In genomic region chr6:72636940-72637339, GRCm38 (mm10) we compare ENCODE assay signal across 11 mouse cellular contexts. TPM values are rescaled to one million over a fixed set of nuclear protein-coding genes. Genes with fewer than 3 reads are reported as not detected.
DNase-seq lines count a peak whose midpoint lies in the region; ATAC-seq lines count a peak whose summit lies in the region.
"Had no signal": no experiment of that assay in that cellular context is flagged by ENCODE, and none has a peak within 500 bp of the region (broad histone marks: within the 10 kb centered on the region; RNA-seq: fewer than 3 reads in every experiment).

No protein-coding gene starts in this region.

- H3K4me1 ChIP-seq in forebrain, embryonic 16.5 days (replicated peaks; ENCODE audit: control insufficient read depth, insufficient read depth, low read length) = no peaks in the 10 kb centered on the region; the same call in 1 of the 2 replicates
- H3K4me1 ChIP-seq in forebrain, embryonic 15.5 days = 0 out of 2 replicates have a peak, but pooled peaks cover 3% of the 10 kb centered on the region
- H3K4me1 ChIP-seq in kidney, embryonic 16.5 days (ENCODE audit: insufficient read depth, low read length) = peaks cover 8% of the 10 kb centered on the region

- no peaks in the 10 kb centered on the region for H3K9me3 ChIP-seq in forebrain, embryonic 16.5 days (ENCODE audit: control insufficient read depth, low read length)
- H3K9me3 ChIP-seq in forebrain, embryonic 15.5 days = no peaks in the 10 kb centered on the region
- no peaks in the 10 kb centered on the region for H3K9me3 ChIP-seq in kidney, embryonic 16.5 days (ENCODE audit: low read length)
- H3K9me3 ChIP-seq: megakaryocyte, embryonic 14.5 days had no signal

- H3K36me3 ChIP-seq in forebrain, embryonic 16.5 days (ENCODE audit: control insufficient read depth, insufficient read depth) = no peaks in the 10 kb centered on the region
- H3K36me3 ChIP-seq in forebrain, embryonic 15.5 days = no peaks in the 10 kb centered on the region
- H3K36me3 ChIP-seq in kidney, embryonic 16.5 days (ENCODE audit: insufficient read depth, low read length) = peaks cover 4% of the 10 kb centered on the region

- DNase-seq in kidney, postnatal 4 days = no peak
- DNase-seq in thymus, postnatal 0 days (ENCODE audit: low spot score) = peak; percentile 26
- no peak for DNase-seq in thymus, adult 18-20 months
- peak; percentile 54 for DNase-seq in thymus, postnatal 4 days
- no peak for DNase-seq in urinary bladder, adult 2 months (ENCODE audit: low spot score)
- DNase-seq: adrenal gland, postnatal 25 days; heart, postnatal 10 days had no signal

- 92% methylated on average over 3 of the region's 3 CpGs for WGBS in forebrain, embryonic 16.5 days
- 92% methylated on average over 3 of the region's 3 CpGs for WGBS in forebrain, embryonic 15.5 days
- WGBS in kidney, embryonic 16.5 days = 79% methylated on average over 3 of the region's 3 CpGs

- 0 out of 2 replicates have a peak, but pooled peaks have one; percentile 33 for ATAC-seq in forebrain, embryonic 16.5 days
- no peak for ATAC-seq in forebrain, embryonic 15.5 days (replicated peaks)
- ATAC-seq in kidney, embryonic 16.5 days (ENCODE audit: low FRiP score, low TSS enrichment) = no peak

- H3K4me3 ChIP-seq in forebrain, embryonic 16.5 days (replicated peaks; ENCODE audit: low read length) = no peak overlapping the region
- no peak overlapping the region for H3K4me3 ChIP-seq in forebrain, embryonic 15.5 days
- no peak overlapping the region for H3K4me3 ChIP-seq in kidney, embryonic 16.5 days (ENCODE audit: low read length)

- H3K9ac ChIP-seq in forebrain, embryonic 16.5 days (replicated peaks; ENCODE audit: low read depth, low read length) = no peak overlapping the region
- H3K9ac ChIP-seq in forebrain, embryonic 15.5 days (replicated peaks) = no peak overlapping the region
- 0 out of 2 replicates have a peak overlapping the region, but pooled peaks have one; percentile 5 for H3K9ac ChIP-seq in kidney, embryonic 16.5 days (replicated peaks; ENCODE audit: low read length)

- no peak overlapping the region for H3K4me2 ChIP-seq in forebrain, embryonic 16.5 days (ENCODE audit: low read length)
- no peak overlapping the region for H3K4me2 ChIP-seq in forebrain, embryonic 15.5 days (replicated peaks)
- no peak overlapping the region for H3K4me2 ChIP-seq in kidney, embryonic 16.5 days (replicated peaks; ENCODE audit: low read depth, low read length)

- H3K27ac ChIP-seq in forebrain, embryonic 16.5 days (ENCODE audit: low read length) = no peak overlapping the region
- H3K27ac ChIP-seq in forebrain, embryonic 15.5 days (replicated peaks) = no peak overlapping the region
- peak overlapping the region; percentile 40; the same call in 1 of the 2 replicates for H3K27ac ChIP-seq in kidney, embryonic 16.5 days (ENCODE audit: low read length)

- no peaks in the 10 kb centered on the region for H3K27me3 ChIP-seq in forebrain, embryonic 16.5 days (replicated peaks; ENCODE audit: control insufficient read depth, insufficient read depth, low read length)
- H3K27me3 ChIP-seq in forebrain, embryonic 15.5 days = no peaks in the 10 kb centered on the region
- no peaks in the 10 kb centered on the region for H3K27me3 ChIP-seq in kidney, embryonic 16.5 days (ENCODE audit: insufficient read depth, low read length)

RNA-seq across cellular contexts. Expression of gene Tgoln1, which starts 20.1 kb away (rescaled TPM):
- 34.6 and 38.0 TPM in 2 replicates for polyA plus RNA-seq in forebrain, embryonic 16.5 days (2015; fragmentation: Nextera tagmentation; extraction: Ambion mirVana)
- polyA plus RNA-seq in forebrain, embryonic 15.5 days (2015; fragmentation: Nextera tagmentation; extraction: Ambion mirVana) = 31.5 and 33.5 TPM in 2 replicates
- polyA plus RNA-seq in kidney, embryonic 16.5 days (2015; fragmentation: Nextera tagmentation; extraction: Ambion mirVana) = 43.3 and 46.3 TPM in 2 replicates
- 43.9 and 44.1 TPM in 2 replicates for polyA plus RNA-seq in thymus, postnatal 0 days (2015; fragmentation: Nextera tagmentation; extraction: Ambion mirVana)
- polyA plus RNA-seq in urinary bladder, adult 2 months (2012; rRNA removed) = 68.9 and 70.1 TPM in 2 replicates

RNA-seq across cellular contexts. Expression of gene Retsat, which starts 38.7 kb away (rescaled TPM):
- polyA plus RNA-seq in forebrain, embryonic 16.5 days (2015; fragmentation: Nextera tagmentation; extraction: Ambion mirVana) = 4.1 and 5.0 TPM in 2 replicates
- polyA plus RNA-seq in forebrain, embryonic 15.5 days (2015; fragmentation: Nextera tagmentation; extraction: Ambion mirVana) = 4.1 and 5.3 TPM in 2 replicates
- polyA plus RNA-seq in kidney, embryonic 16.5 days (2015; fragmentation: Nextera tagmentation; extraction: Ambion mirVana) = 33.8 and 36.0 TPM in 2 replicates
- polyA plus RNA-seq in thymus, postnatal 0 days (2015; fragmentation: Nextera tagmentation; extraction: Ambion mirVana) = 8.4 and 10.5 TPM in 2 replicates
- 19.6 and 22.7 TPM in 2 replicates for polyA plus RNA-seq in urinary bladder, adult 2 months (2012; rRNA removed)

RNA-seq across cellular contexts. Expression of gene Elmod3, which starts 38.7 kb away (rescaled TPM):
- 16.9 and 17.0 TPM in 2 replicates for polyA plus RNA-seq in forebrain, embryonic 16.5 days (2015; fragmentation: Nextera tagmentation; extraction: Ambion mirVana)
- 15.6 and 16.0 TPM in 2 replicates for polyA plus RNA-seq in forebrain, embryonic 15.5 days (2015; fragmentation: Nextera tagmentation; extraction: Ambion mirVana)
- polyA plus RNA-seq in kidney, embryonic 16.5 days (2015; fragmentation: Nextera tagmentation; extraction: Ambion mirVana) = 18.9 and 19.5 TPM in 2 replicates
- 11.8 and 13.9 TPM in 2 replicates for polyA plus RNA-seq in thymus, postnatal 0 days (2015; fragmentation: Nextera tagmentation; extraction: Ambion mirVana)
- 18.4 and 19.1 TPM in 2 replicates for polyA plus RNA-seq in urinary bladder, adult 2 months (2012; rRNA removed)

Comparison
In these comparisons a context has a peak if more than half of its experiments do, and no peak if none do; other contexts are left out.
1. DNase-seq: peak in thymus, postnatal 0 days (single experiment) and thymus, postnatal 4 days (single experiment); none in kidney, postnatal 4 days (0 of 2), thymus, adult 18-20 months (0 of 2) and urinary bladder, adult 2 months (single experiment).